21 mouse cellular contexts compared by ENCODE assay signal in the genomic region with DNA sequence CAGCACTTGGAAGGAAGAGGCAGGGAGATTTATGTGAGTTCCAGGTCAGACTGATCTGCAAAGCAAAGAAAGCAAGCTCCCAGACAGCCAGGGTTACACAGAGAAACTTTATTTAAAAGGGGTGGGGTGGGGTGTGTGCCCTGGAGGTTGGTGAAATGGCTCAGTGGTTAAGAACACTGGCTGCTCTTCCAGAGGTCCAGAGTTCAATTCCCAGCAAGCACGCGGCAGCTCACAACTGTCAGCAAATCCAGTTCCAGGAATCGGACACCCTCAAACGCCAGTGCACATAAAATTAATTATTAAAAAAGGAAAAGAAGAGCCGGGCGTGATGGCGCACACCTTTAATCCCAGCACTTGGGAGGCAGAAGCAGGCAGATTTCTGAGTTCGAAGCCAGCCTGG. TPM values are rescaled to one million over a fixed set of nuclear protein-coding genes. Genes with fewer than 3 reads are reported as not detected.
DNase-seq lines count a peak whose midpoint lies in the region; ATAC-seq and TF ChIP-seq lines count a peak whose summit lies in the region.
"Had no signal": no experiment of that assay in that cellular context is flagged by ENCODE, and none has a peak within 500 bp of the region (broad histone marks: within the 10 kb centered on the region; RNA-seq: fewer than 3 reads in every experiment).

No protein-coding gene starts in this region.

- H3K4me2 ChIP-seq in embryonic facial prominence, embryonic 13.5 days: no peak overlapping the region
- no peak overlapping the region for H3K4me2 ChIP-seq in kidney, embryonic 16.5 days (replicated peaks; ENCODE audit: low read depth, low read length)
- H3K4me2 ChIP-seq in heart, embryonic 11.5 days: no peak overlapping the region
- H3K4me2 ChIP-seq: embryonic facial prominence, embryonic 15.5 days; hindbrain, embryonic 13.5 days had no signal

- TF ChIP-seq POLR2A in kidney, adult 2 months (IDR thresholded peaks at IDR 0.05; ENCODE audit: low read depth, low read length): no peak

- H3K79me2 ChIP-seq in macrophage (ENCODE audit: inconsistent target): peaks cover 10% of the 10 kb centered on the region; the same call in 1 of the 2 replicates

- H3K4me3 ChIP-seq in embryonic facial prominence, embryonic 13.5 days: no peak overlapping the region
- H3K4me3 ChIP-seq in embryonic facial prominence, embryonic 10.5 days: no peak overlapping the region
- H3K4me3 ChIP-seq in kidney, adult 2 months (ENCODE audit: insufficient read depth, low read depth, low read length): no peak overlapping the region
- no peak overlapping the region for H3K4me3 ChIP-seq in kidney, embryonic 16.5 days (ENCODE audit: low read length)
- H3K4me3 ChIP-seq in macrophage (ENCODE audit: inconsistent target): no peak overlapping the region
- H3K4me3 ChIP-seq in heart, embryonic 11.5 days (ENCODE audit: low read depth, low read length): no peak overlapping the region
- H3K4me3 ChIP-seq: embryonic facial prominence, embryonic 15.5 days; erythroblast, embryonic 14.5 days; forebrain, embryonic 10.5 days; gastrocnemius, adult 2 months; hindbrain, embryonic 13.5 days had no signal

- peaks cover 16% of the 10 kb centered on the region for H3K27me3 ChIP-seq in embryonic facial prominence, embryonic 13.5 days
- peaks cover 29% of the 10 kb centered on the region for H3K27me3 ChIP-seq in embryonic facial prominence, embryonic 10.5 days (replicated peaks; ENCODE audit: low read depth, poor library complexity, severe bottlenecking)
- no peaks in the 10 kb centered on the region for H3K27me3 ChIP-seq in kidney, adult 2 months (replicated peaks; ENCODE audit: control insufficient read depth, insufficient read depth, low read length)
- H3K27me3 ChIP-seq in kidney, embryonic 16.5 days (ENCODE audit: insufficient read depth, low read length): no peaks in the 10 kb centered on the region
- H3K27me3 ChIP-seq in heart, embryonic 11.5 days (ENCODE audit: control insufficient read depth, insufficient read depth, low read length): no peaks in the 10 kb centered on the region

- peaks cover 12% of the 10 kb centered on the region for H3K4me1 ChIP-seq in embryonic facial prominence, embryonic 13.5 days
- peaks cover 33% of the 10 kb centered on the region for H3K4me1 ChIP-seq in embryonic facial prominence, embryonic 10.5 days
- peaks cover 21% of the 10 kb centered on the region for H3K4me1 ChIP-seq in kidney, adult 2 months (ENCODE audit: control insufficient read depth, insufficient read depth, low read length)
- H3K4me1 ChIP-seq in kidney, embryonic 16.5 days (ENCODE audit: insufficient read depth, low read length): peaks cover 44% of the 10 kb centered on the region
- H3K4me1 ChIP-seq in heart, embryonic 11.5 days (ENCODE audit: control insufficient read depth, insufficient read depth, low read length): peaks cover 20% of the 10 kb centered on the region; the same call in 1 of the 2 replicates

- no peak overlapping the region for H3K9ac ChIP-seq in embryonic facial prominence, embryonic 13.5 days
- no peak overlapping the region for H3K9ac ChIP-seq in kidney, embryonic 16.5 days (replicated peaks; ENCODE audit: low read length)
- no peak overlapping the region for H3K9ac ChIP-seq in heart, embryonic 11.5 days (ENCODE audit: low read depth, low read length)
- H3K9ac ChIP-seq: embryonic facial prominence, embryonic 15.5 days; hindbrain, embryonic 13.5 days had no signal

- 87% methylated on average over 8 of the region's 8 CpGs for WGBS in embryonic facial prominence, embryonic 13.5 days
- 85% methylated on average over 8 of the region's 8 CpGs for WGBS in embryonic facial prominence, embryonic 10.5 days
- 54% methylated on average over 8 of the region's 8 CpGs for WGBS in kidney, adult 2 months
- 58% methylated on average over 8 of the region's 8 CpGs for WGBS in kidney, embryonic 16.5 days
- WGBS in macrophage (ENCODE audit: missing documents): 98% methylated on average over 7 of the region's 8 CpGs
- WGBS in heart, embryonic 11.5 days (ENCODE audit: insufficient replicate concordance): 93% methylated on average over 8 of the region's 8 CpGs

- no peaks in the 10 kb centered on the region for H3K36me3 ChIP-seq in embryonic facial prominence, embryonic 13.5 days
- H3K36me3 ChIP-seq in embryonic facial prominence, embryonic 10.5 days (replicated peaks): no peaks in the 10 kb centered on the region
- no peaks in the 10 kb centered on the region for H3K36me3 ChIP-seq in kidney, adult 2 months (ENCODE audit: control insufficient read depth, insufficient read depth, low read length)
- no peaks in the 10 kb centered on the region for H3K36me3 ChIP-seq in kidney, embryonic 16.5 days (ENCODE audit: insufficient read depth, low read length)
- H3K36me3 ChIP-seq in macrophage (ENCODE audit: inconsistent target): no peaks in the 10 kb centered on the region
- no peaks in the 10 kb centered on the region for H3K36me3 ChIP-seq in heart, embryonic 11.5 days (ENCODE audit: control insufficient read depth, insufficient read depth, low read length)
- H3K36me3 ChIP-seq: embryonic facial prominence, embryonic 15.5 days; forebrain, embryonic 10.5 days; hindbrain, embryonic 13.5 days had no signal

- TF ChIP-seq CTCF in kidney, adult 2 months (conservative IDR thresholded peaks at IDR 0.05; ENCODE audit: insufficient read depth, insufficient read length, low read depth, low read length): no peak

- ATAC-seq in embryonic facial prominence, embryonic 13.5 days (ENCODE audit: insufficient number of reproducible peaks, insufficient read depth, low FRiP score, low TSS enrichment, low read depth): no peak
- ATAC-seq in kidney, embryonic 16.5 days (ENCODE audit: low FRiP score, low TSS enrichment): no peak
- no peak for ATAC-seq in heart, embryonic 11.5 days (replicated peaks; ENCODE audit: insufficient number of reproducible peaks, low FRiP score, low TSS enrichment)
- ATAC-seq: forebrain, embryonic 14.5 days had no signal

- DNase-seq in embryonic facial prominence, embryonic 10.5 days (ENCODE audit: low spot score): no peak
- DNase-seq in kidney, adult 2 months: peak; percentile 93
- DNase-seq in layer of hippocampus, postnatal 14 days (ENCODE audit: low spot score in 2 of 2): no peak
- DNase-seq in retina, postnatal 1 day: no peak
- DNase-seq: adrenal gland, postnatal 14 days; B cell, adult 2 months; cerebellum, adult 18-20 months; cerebellum, adult 9-11 months; cerebellum, postnatal 36 days; gastrocnemius, adult 2 months; gastrocnemius, postnatal 25 days; heart, postnatal 10 days had no signal

- no peaks in the 10 kb centered on the region for H3K9me3 ChIP-seq in embryonic facial prominence, embryonic 13.5 days
- no peaks in the 10 kb centered on the region for H3K9me3 ChIP-seq in embryonic facial prominence, embryonic 10.5 days
- no peaks in the 10 kb centered on the region for H3K9me3 ChIP-seq in kidney, embryonic 16.5 days (ENCODE audit: low read length)
- no peaks in the 10 kb centered on the region for H3K9me3 ChIP-seq in heart, embryonic 11.5 days (replicated peaks; ENCODE audit: control insufficient read depth, low read length)
- H3K9me3 ChIP-seq: embryonic facial prominence, embryonic 15.5 days; forebrain, embryonic 10.5 days; hindbrain, embryonic 13.5 days had no signal

- H3K27ac ChIP-seq in embryonic facial prominence, embryonic 13.5 days: 0 out of 2 replicates have a peak overlapping the region, but pooled peaks have one; percentile 44
- no peak overlapping the region for H3K27ac ChIP-seq in embryonic facial prominence, embryonic 10.5 days (replicated peaks)
- H3K27ac ChIP-seq in kidney, adult 2 months (ENCODE audit: insufficient read depth, low read depth, low read length): peak overlapping the region; percentile 63; the same call in 1 of the 2 replicates
- H3K27ac ChIP-seq in kidney, embryonic 16.5 days (ENCODE audit: low read length): peak overlapping the region; percentile 41; the same call in 1 of the 2 replicates
- 0 out of 2 replicates have a peak overlapping the region, but pooled peaks have one; percentile 98 for H3K27ac ChIP-seq in macrophage
- H3K27ac ChIP-seq in heart, embryonic 11.5 days (ENCODE audit: low read depth, low read length): no peak overlapping the region
- H3K27ac ChIP-seq: gastrocnemius, adult 2 months; hindbrain, embryonic 13.5 days had no signal

RNA-seq across cellular contexts. Expression of a gene that starts 5.1 kb away (rescaled TPM):
- 7.6 and 8.9 TPM in 2 replicates for polyA plus RNA-seq in embryonic facial prominence, embryonic 13.5 days (2015; fragmentation: Nextera tagmentation; extraction: Ambion mirVana)
- 7.3 and 8.7 TPM in 2 replicates for polyA plus RNA-seq in embryonic facial prominence, embryonic 10.5 days (2016; fragmentation: Nextera tagmentation; extraction: Ambion mirVana)
- 51.5 and 54.2 TPM in 2 replicates for polyA plus RNA-seq in kidney, adult 2 months (2012; rRNA removed)
- 8.9 and 9.4 TPM in 2 replicates for polyA plus RNA-seq in kidney, embryonic 16.5 days (2015; fragmentation: Nextera tagmentation; extraction: Ambion mirVana)
- 100 to 1,000 TPM; 105 to 608 (median 250) TPM for total RNA-seq in macrophage (2018; cell fraction: chromatin; rRNA removed)
- 100 to 1,000 TPM in 24 of 26 experiments, 10 to 100 TPM in 2; 82.2 to 467 (median 135) TPM for total RNA-seq in macrophage (2018; cell fraction: cytosol; rRNA removed)
- total RNA-seq in macrophage (2018; cell fraction: nucleus; rRNA removed): 100 to 1,000 TPM; 170 to 581 (median 315) TPM
- polyA plus RNA-seq in macrophage (2018): 64.6 to 115 TPM (median 81.1 TPM) in 3 replicates
- 10 to 100 TPM; 58.8 to 60.5 TPM for total RNA-seq in layer of hippocampus, postnatal 14 days (2021)
- 16.1 and 24.5 TPM in 2 replicates for polyA plus RNA-seq in heart, embryonic 11.5 days (2014; fragmentation: Nextera tagmentation; extraction: Ambion mirVana)

Comparison
In these comparisons a context has a peak if more than half of its experiments do, and no peak if none do; other contexts are left out.
1. H3K27ac ChIP-seq: peak in embryonic facial prominence, embryonic 13.5 days (single experiment), kidney, adult 2 months (single experiment), kidney, embryonic 16.5 days (single experiment) and macrophage (single experiment); none in embryonic facial prominence, embryonic 10.5 days (single experiment) and heart, embryonic 11.5 days (single experiment).